Mouse (Mus musculus) right cerebral cortex, postnatal 4 days (tissue): ENCODE data around the gene Mafk.

Experiments used
- DNase-seq: peaks from one replicate; pipeline ENCODE4 v3.0.0-alpha.2; 2022

Mafk gene

GRCm38 (mm10) chr5:139819538-139820181, 28.3 kb downstream of the Mafk start, which contains the start of gene Tmem184a:
Gene Tmem184a, minus strand, starts transcription at chr5:139819917.
- DNase-seq, result no peak

- DNase-seq, result no peak
Measured at GRCm38 (mm10) chr5:139821466-139822459, 30.4 kb downstream of the Mafk start.

GRCm38 (mm10) chr5:139824531-139824930, 33.2 kb downstream of the Mafk start:
- DNase-seq, result no peak

GRCm38 (mm10) chr5:139825947-139826346, 34.6 kb downstream of the Mafk start:
- DNase-seq, result no peak

- peak; percentile 85 for DNase-seq
Measured at GRCm38 (mm10) chr5:139826357-139827055, 35.2 kb downstream of the Mafk start, which contains the start of the genes Gm26938 and Psmg3. Gene Gm26938, minus strand, starts transcription at chr5:139826407. Gene Psmg3, minus strand, starts transcription at chr5:139826885.

- no peak for DNase-seq
Measured at GRCm38 (mm10) chr5:139827593-139827992, 36.3 kb downstream of the Mafk start.

GRCm38 (mm10) chr5:139829384-139829783, 38.1 kb downstream of the Mafk start:
- DNase-seq, result no peak

GRCm38 (mm10) chr5:139830734-139831133, 39.4 kb downstream of the Mafk start:
- no peak for DNase-seq

GRCm38 (mm10) chr5:139832125-139832524, 40.8 kb downstream of the Mafk start:
- no peak for DNase-seq

GRCm38 (mm10) chr5:139835706-139836105, 44.4 kb downstream of the Mafk start:
- no peak for DNase-seq

GRCm38 (mm10) chr5:139838476-139838892, 47.2 kb downstream of the Mafk start:
- DNase-seq, result peak; percentile 85

- DNase-seq, result no peak
Measured at GRCm38 (mm10) chr5:139839142-139839541, 47.8 kb downstream of the Mafk start.

GRCm38 (mm10) chr5:139849626-139850320, 58.5 kb downstream of the Mafk start:
- no peak for DNase-seq
